Mouse (Mus musculus) kidney, adult 2 months (tissue): Measurements from ENCODE around the gene Plcxd2.

ENCODE experiments used
- CTCF ChIP-seq: fragments of 200-500 bp; conservative IDR thresholded peaks from 2 replicates; pipeline ENCODE4 v1.5.1; 2011; ENCODE audit warnings: low read depth, mild to moderate bottlenecking, control low read depth, low read length, moderate library complexity, mixed read lengths; ENCODE audit not compliant: insufficient read depth, insufficient read length
- POLR2A ChIP-seq: fragments of 200-500 bp; IDR thresholded peaks from one replicate; pipeline ENCODE4 v1.6.1; 2011; ENCODE audit warnings: low read depth, low read length, control low read depth

GRCm38 (mm10) chr16:45964777-45965176 is 45.2 kb downstream of the Plcxd2 start:
- no peak for TF ChIP-seq POLR2A
- no peak for TF ChIP-seq CTCF
